Mouse (Mus musculus) brain, adult 2 months (tissue): Measurements from ENCODE around the gene Faiml.

ENCODE experiments used
- DNase-seq: peaks from one replicate; pipeline ENCODE4 v3.0.0; 2011; ENCODE audit warnings: low read depth, low spot score

Gene Faiml

DNA sequence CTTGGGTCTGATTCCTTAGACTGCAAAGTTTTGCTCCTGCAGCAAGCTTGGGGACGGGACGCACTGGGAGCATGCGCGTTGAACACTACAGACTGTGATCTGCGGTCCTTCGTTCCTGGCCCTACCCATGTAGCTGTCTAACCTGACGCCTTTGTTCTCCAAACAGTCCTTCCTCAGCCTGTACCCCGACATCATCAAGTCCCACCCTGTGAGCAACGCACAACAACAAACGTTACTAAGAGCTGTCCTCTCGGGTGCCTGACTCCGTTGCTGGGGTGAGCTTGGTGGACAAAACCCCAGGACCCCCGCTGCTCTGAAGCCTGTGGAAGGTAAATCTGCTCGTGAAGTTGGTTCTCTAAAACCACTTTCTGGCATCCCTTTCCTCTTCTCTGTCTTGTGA lies at the start of gene Faiml:
Faiml (minus strand) TSS at position 101 of the 400 bp plus-strand sequence.
- DNase-seq = no peak

- DNase-seq = no peak
Measured at GRCm38 (mm10) chr9:99258891-99259290, 21.9 kb upstream of the Faiml start.

DNA sequence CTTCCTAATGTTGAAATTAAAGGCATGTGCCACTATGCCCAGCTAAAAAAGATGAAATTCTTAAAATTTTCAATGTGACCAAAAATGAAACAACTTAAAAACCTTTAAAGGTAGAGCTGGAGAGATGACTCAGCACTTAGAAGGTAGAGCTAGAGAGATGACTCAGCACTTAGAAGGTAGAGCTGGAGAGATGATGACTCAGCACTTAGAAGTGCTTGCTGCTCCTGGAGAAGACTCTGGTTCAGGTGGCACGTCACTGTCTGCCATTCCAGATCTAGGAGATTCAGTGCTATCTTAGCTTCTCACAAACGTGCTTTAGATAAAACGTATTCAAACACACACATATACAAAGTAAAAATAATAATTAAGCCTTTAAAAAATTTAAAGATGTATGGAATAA lies 19.8 kb upstream of the Faiml start:
- peak; percentile 59 for DNase-seq

GRCm38 (mm10) chr9:99256206-99256605 lies 19.2 kb upstream of the Faiml start:
- no peak for DNase-seq

GRCm38 (mm10) chr9:99253861-99254260 lies 16.8 kb upstream of the Faiml start:
- DNase-seq = no peak

DNA sequence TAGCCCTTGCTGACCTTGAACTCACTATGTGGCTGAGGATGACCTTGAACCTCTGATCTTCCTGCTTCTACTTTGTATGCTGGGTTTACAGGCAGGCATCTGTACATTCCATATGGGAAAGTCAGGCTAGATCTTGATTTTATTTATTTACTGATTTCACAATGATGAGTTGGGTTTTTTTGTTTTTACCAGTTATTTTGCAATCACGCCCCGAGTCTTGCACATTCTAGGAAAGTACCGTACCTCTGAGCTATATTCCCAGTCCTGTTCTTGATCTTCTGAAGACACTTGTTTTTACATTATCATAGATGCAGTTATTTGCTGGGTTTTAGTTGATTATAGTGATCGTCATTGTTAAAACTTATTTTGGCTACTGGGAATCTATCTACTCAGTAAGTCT lies 11.9 kb upstream of the Faiml start:
- DNase-seq = no peak

GRCm38 (mm10) chr9:99248304-99248703 lies 11.3 kb upstream of the Faiml start:
- DNase-seq = peak; percentile 31

GRCm38 (mm10) chr9:99243895-99244293 lies 6.9 kb upstream of the Faiml start:
- peak; percentile 29 for DNase-seq

- DNase-seq = peak; percentile 98
Measured at GRCm38 (mm10) chr9:99243190-99243894, 6.3 kb upstream of the Faiml start, which contains the start of gene Cep70. TSS of gene Cep70 (plus strand) at chr9:99243367.

DNA sequence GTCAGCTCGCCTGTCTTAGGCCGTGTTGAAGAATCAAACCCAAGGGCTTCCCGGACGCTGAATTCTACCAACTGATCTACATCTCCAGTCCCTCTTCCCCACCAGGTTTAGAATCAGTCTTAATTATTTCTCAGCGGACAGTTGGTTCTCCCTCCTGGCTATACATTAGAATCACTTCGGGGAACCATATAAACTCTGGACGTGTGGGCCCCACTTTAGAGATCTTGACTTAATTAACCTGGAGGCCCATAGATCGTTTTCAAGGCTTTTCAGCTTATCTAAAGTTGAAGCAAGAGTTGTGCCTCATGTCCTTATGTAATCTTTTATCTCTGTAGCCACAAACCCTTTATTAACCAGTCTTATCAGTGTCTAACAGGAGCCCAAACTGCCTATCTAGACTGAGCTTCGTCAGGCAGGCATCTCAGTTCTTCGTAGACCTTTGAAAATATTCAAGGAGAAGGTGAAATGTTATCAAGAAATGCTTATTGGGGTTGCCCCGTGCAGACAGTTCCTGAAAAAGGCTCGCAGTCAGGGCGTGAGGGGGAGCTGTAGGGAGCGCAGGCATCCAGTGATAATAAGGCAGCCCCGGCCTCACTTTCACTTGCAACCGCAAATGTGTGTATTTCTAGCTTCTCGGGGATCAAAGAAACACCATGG lies 5.6 kb upstream of the Faiml start:
- no peak for DNase-seq

- DNase-seq = peak; percentile 82
Measured at GRCm38 (mm10) chr9:99242035-99242434, 5.0 kb upstream of the Faiml start.

DNA sequence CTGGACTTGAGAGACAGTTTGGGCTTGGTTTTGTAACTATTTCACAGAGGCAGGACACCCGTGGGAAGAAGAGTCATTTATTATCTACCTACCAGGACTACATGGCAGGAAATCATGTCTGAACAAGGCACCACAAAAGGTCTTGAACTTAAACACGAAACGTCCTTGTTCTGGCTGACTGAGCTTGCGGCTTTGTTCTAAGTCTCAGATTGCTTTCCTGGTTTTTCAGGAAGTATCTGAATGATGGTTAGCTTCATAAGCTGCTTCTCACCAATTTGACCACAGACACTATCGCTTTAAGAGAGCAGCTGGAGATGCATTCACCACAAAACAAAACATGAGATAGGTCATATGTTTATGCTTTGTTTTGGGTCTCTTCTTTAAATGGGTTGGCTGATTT lies 3.5 kb upstream of the Faiml start:
- no peak for DNase-seq

DNA sequence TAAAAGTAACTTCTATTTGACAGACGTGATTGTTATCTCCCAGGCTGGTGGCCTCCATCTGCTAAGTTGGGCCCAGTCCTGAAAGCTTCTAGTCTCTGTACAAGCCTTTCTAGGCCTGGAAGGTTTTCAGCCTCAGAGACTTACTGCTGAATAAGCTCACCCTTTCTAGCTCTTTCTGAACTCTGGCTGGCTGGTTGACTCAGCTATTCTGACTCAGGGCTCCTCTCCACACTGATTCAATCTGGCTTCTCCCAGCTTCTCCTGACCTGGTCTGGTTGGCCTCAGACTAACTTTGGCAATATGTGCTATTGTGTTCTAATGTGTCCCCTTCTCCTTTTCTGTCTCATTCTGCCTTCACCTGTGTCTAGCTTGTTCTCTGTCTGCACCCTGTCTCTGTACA lies 2.2 kb upstream of the Faiml start:
- no peak for DNase-seq

DNA sequence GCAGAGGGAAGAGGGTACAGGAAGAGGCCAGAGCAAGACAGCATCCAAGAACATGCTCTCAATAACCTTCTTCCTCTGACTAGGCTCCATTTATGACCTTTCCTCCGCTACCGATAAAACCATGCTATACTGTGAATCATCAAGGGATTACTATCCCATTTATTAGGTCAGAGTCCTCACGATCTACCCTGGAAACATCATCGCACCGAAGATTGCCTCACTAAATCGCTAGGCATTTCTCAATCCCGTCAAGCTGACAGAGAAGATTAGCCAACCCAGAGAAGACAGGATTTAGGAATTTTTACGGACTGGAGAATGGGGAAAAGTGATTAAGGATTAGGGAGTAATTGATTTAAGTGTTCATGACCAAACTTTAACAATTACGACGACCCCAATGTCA lies 1.2 kb upstream of the Faiml start:
- no peak for DNase-seq

- no peak for DNase-seq
Measured at GRCm38 (mm10) chr9:99229450-99229849, 7.6 kb downstream of the Faiml start.

GRCm38 (mm10) chr9:99224583-99224982 lies 12.5 kb downstream of the Faiml start:
- DNase-seq = peak; percentile 30

DNA sequence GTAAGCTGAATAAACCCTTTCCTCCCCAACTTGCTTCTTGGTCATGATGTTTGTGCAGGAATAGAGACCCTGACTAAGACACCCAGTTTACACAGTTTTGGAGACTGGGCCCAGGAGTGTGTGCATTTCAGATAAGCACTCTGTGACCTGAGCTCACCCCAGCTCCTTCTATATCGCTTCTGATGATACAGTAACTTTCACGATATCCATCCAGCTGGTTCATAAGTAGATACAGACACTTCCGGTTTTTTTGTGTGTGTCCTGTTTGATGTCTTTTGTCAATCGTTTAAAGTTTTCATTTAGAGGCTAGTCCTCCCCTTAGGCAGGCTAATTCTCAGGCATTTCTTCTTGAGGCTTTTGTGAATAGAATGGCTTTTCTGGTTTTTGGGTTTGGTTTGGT lies 15.4 kb downstream of the Faiml start:
- no peak for DNase-seq

DNA sequence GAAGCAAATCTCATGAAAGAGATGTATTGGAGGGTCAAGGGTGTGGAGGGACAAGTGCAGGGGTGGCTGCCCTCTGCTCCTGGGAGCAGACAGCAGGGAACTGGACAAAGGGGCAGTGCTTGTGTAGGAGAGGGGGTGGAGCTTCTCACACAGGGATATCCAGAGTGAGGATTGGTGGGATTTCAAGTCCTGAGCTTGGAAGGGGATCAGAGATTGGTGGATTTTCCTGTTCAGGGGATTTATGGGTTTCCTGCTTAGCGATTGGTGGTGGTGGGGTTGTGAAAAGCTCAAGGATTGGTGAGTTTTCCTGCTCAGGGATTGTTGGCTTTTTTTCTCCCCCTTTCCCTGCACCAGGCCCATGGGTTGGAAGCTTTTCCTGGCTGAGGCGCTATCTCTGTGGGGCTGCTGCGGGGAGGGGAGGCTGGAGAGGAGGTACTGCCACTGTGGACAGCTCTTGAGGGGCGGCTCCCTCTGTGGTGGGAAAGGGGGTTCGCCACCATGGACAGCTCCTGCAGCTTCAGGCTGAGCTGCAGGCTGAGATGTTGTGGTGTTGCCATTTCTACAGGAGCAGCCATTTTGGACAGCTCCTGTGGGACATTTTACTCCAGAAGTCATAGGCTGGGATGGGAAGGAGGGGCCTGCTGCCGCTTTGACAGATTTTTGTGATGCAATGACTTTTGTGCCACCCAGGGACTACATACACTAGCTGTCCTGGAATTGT lies 18.9 kb downstream of the Faiml start:
- no peak for DNase-seq

DNA sequence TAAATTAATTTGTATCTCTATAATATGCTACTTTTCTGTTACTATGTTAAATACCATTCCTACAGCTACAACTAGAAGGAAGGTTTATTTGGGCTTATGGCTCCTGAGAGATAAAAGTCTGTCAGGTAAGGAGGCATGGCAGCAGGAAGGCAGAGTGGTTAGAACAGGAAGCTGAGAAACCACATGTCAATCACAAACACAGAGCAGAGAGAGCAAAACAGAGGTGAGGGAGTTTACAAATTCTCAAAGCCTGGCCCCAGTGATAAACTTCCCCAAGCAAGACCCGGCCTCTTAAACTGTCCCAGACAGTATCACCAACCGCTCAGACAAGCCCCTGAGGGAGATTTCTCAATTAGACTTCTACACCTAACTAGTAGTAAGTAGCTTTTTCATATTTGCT lies 20.9 kb downstream of the Faiml start:
- DNase-seq = no peak

GRCm38 (mm10) chr9:99212643-99213042 lies 24.4 kb downstream of the Faiml start:
- DNase-seq = peak; percentile 29

DNA sequence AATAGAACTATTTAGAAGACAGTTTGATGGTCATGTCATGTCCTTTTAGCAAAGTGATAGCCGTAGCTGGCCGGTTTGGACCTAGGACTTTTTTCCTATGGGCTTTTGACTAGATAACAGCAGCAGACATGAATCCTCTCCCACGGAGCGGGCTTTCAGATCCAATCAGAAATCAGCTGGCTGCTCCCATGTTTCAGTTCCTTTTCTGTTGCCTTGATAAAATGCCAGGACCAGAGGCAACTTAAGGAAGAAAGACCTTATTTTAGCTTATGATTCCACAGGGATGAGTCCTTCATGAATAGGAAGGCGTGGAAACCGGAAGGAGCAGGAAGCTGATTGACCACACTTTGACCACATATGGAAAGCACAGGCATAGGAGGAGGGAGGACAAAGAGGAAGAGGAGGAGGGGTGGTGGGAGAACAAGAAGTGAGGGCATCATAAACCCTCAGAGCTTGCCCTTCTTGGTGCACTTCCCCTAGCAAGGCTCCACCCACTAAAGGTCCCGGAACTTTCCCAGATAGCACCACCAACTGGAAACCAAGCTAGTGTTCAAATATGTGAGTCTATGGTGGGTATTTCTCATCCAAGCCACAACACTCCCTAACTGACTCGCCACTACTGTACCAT lies 53.9 kb downstream of the Faiml start:
- no peak for DNase-seq

GRCm38 (mm10) chr9:99182121-99182520 lies 54.9 kb downstream of the Faiml start:
- no peak for DNase-seq
